Mouse (Mus musculus) liver, embryonic 11.5 days (tissue): ENCODE results near the gene Ank2. TPM values are rescaled to one million over a fixed set of nuclear protein-coding genes. Genes with fewer than 3 reads are reported as not detected.
"Not testable (repeated sequence)": the region's sequence is repeated elsewhere in the genome, so short reads cannot be mapped to it uniquely, and the experiment has no call there.

Source experiments
- ATAC-seq: fragments of 200-750 bp; cut with Nextera tagmentation; replicated peaks from 2 replicates; pipeline ENCODE4 v1.8.0; 2017; ENCODE audit warnings: moderate number of reproducible peaks, mild to moderate bottlenecking, moderate TSS enrichment, moderate library complexity; ENCODE audit not compliant: low FRiP score
- DNase-seq: peaks from one replicate; pipeline ENCODE4 v3.0.0-alpha.2; 2017; ENCODE audit warnings: low spot score
- H3K27ac ChIP-seq: fragments of 300-500 bp; sonication (generic); 2 replicates; pipeline ENCODE4 v1.5.1; 2014; ENCODE audit warnings: mild to moderate bottlenecking, low read depth, low read length, control low read depth
- H3K27me3 ChIP-seq: fragments of 300-500 bp; sonication (generic); replicated peaks from 2 replicates; pipeline ENCODE4 v1.6.1; 2014; ENCODE audit warnings: low read length, mixed read lengths; ENCODE audit not compliant: control insufficient read depth, insufficient read depth
- H3K36me3 ChIP-seq: fragments of 300-500 bp; sonication (generic); 2 replicates; pipeline ENCODE4 v1.6.1; 2014; ENCODE audit warnings: mild to moderate bottlenecking, low read length, moderate library complexity, mixed read lengths; ENCODE audit not compliant: control insufficient read depth, insufficient read depth
- H3K4me1 ChIP-seq: fragments of 300-500 bp; sonication (generic); replicated peaks from 2 replicates; pipeline ENCODE4 v1.6.1; 2014; ENCODE audit warnings: low read length, mixed read lengths; ENCODE audit not compliant: control insufficient read depth, insufficient read depth
- H3K4me2 ChIP-seq: fragments of 300-500 bp; sonication (generic); 2 replicates; pipeline ENCODE4 v1.6.1; 2014; ENCODE audit warnings: mild to moderate bottlenecking, control low read depth, moderate library complexity
- H3K4me3 ChIP-seq: fragments of 300-500 bp; sonication (generic); 2 replicates; pipeline ENCODE4 v1.5.1; 2014; ENCODE audit warnings: low read depth, low read length, control low read depth
- H3K9ac ChIP-seq: fragments of 300-500 bp; sonication (generic); 2 replicates; pipeline ENCODE4 v1.6.1; 2014; ENCODE audit warnings: low read depth, low read length, control low read depth
- H3K9me3 ChIP-seq: fragments of 300-500 bp; sonication (generic); 2 replicates; pipeline ENCODE4 v1.6.1; 2016; ENCODE audit warnings: low read length, inconsistent platforms, mixed read lengths; ENCODE audit not compliant: control insufficient read depth
- WGBS: fragments of 180-500 bp; shearing (Covaris S2); extraction: QIAGEN DNeasy Blood & Tissue Kit; methylation state at CpG from one replicate; pipeline ENCODE4 v1.1.7; 2014; 5-methylcytosine and 5-hydroxymethylcytosine counted together
- polyA plus RNA-seq: library from polyadenylated mRNA; unstranded; fragments of >200 nt; fragmentation: Nextera tagmentation; extraction: Ambion mirVana; gene quantifications from 2 replicates; pipeline ENCODE4 v1.2.1, GENCODE M21; 2014

The Ank2 gene
- polyA plus RNA-seq, 1 experiment from 2014 or later = 17.3 TPM

GRCm38 (mm10) chr3:127416950-127417349 lies 82.2 kb downstream of the Ank2 start:
- ATAC-seq = no peak
- H3K4me1 ChIP-seq = no peaks in the 10 kb centered on the region
- H3K9ac ChIP-seq = no peak overlapping the region
- DNase-seq = no peak
- H3K4me2 ChIP-seq = no peak overlapping the region
- no peak overlapping the region for H3K4me3 ChIP-seq
- WGBS = 75% methylated on average over 4 of the region's 4 CpGs
- no peaks in the 10 kb centered on the region for H3K27me3 ChIP-seq
- no peaks in the 10 kb centered on the region for H3K36me3 ChIP-seq
- no peaks in the 10 kb centered on the region for H3K9me3 ChIP-seq
- H3K27ac ChIP-seq = no peak overlapping the region

GRCm38 (mm10) chr3:127414438-127414837 lies 84.7 kb downstream of the Ank2 start:
- DNase-seq (no peak), ATAC-seq (no peak)
- WGBS = 30% methylated on average over 1 of the region's 1 CpGs
- H3K4me2 ChIP-seq = no peak overlapping the region
- no peaks in the 10 kb centered on the region for H3K9me3 ChIP-seq
- no peaks in the 10 kb centered on the region for H3K36me3 ChIP-seq
- no peak overlapping the region for H3K4me3 ChIP-seq
- H3K9ac ChIP-seq = no peak overlapping the region
- no peaks in the 10 kb centered on the region for H3K27me3 ChIP-seq
- no peak overlapping the region for H3K27ac ChIP-seq
- no peaks in the 10 kb centered on the region for H3K4me1 ChIP-seq

DNA sequence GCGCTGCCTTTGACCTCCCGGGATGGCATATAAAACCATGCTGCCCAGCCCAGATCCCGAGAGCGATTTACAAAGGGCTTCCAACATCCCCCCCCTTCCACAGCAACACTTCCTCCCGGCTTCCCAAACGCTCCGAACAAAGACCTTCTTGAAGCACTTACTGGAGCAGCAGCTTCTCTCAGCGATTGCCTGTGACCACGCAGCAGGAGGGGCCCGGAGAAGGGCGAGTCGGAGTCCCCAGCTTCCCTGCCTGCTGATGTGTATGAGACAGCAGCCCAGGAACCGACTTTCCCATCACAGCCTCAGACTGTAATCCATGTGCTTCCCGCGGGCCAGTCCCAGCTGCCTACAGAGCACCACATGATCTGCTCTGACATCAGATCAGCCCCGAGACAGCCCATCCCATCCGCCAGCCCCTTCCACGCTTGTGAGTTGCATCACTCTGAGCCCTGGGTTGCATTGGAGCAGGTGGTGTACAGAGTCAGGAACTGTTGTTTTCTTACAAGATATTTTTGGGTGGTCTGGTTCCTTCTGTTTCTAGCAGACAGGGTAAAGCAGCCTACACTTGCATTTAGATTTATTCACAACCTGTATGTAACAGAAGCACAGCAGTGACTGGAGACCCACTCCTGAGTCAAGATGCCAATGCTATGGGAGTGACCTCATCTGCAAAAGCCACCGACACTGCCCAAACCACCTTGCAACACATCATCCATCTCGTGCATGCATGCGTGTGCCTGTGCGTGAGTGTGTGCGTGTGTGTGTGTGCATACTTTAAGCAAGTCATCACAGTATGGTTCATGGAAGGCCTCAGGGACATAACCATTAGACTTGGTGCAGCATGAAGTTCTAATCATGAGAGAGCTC lies 90.2 kb downstream of the Ank2 start:
- no peak overlapping the region for H3K27ac ChIP-seq
- DNase-seq = peak; percentile 69
- 18% methylated on average over 23 of the region's 23 CpGs for WGBS

DNA sequence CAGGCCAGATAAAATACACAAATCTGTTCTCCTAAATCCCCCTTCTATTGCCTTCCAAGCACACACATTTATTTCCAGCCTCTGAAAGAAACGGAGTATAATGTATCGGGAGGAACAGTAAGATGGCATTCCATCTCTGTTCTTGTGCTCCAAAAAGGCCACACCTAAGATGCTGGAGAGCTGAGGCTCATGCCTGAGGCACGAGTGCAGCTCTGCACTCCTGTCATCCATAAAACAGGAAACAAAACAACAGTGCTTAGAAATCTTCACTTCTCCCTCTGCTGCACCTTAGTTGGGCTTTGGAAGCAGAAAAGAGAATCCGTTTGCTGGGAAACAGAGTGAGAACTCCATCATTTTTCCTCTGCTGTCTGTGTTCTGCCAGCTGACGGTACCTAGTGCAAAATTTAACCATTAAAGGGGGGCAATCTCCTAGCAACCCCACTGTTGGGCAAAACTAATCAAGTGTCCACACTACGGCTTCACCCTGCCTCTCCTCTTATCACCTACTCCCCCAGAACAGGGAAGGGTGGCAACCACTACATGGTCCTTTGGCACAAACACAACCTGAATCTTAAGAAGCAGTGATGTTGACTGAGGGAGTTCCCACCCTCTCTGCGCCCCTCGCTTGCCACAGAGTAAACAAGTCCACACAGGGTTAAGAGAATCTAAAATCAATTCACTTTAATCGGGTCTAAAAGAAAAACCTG lies 91.1 kb downstream of the Ank2 start:
- peak overlapping the region; percentile 71 for H3K4me2 ChIP-seq
- no peaks in the 10 kb centered on the region; the same call in 1 of the 2 replicates for H3K4me1 ChIP-seq
- WGBS = 21% methylated on average over 9 of the region's 9 CpGs
- DNase-seq (peak; percentile 33), ATAC-seq (no peak)
- peak overlapping the region; percentile 21 for H3K9ac ChIP-seq
- H3K27me3 ChIP-seq = no peaks in the 10 kb centered on the region
- H3K36me3 ChIP-seq = no peaks in the 10 kb centered on the region
- H3K4me3 ChIP-seq = peak overlapping the region; percentile 43
- no peaks in the 10 kb centered on the region for H3K9me3 ChIP-seq
- no peak overlapping the region for H3K27ac ChIP-seq

More for the DNA sequence above, 90.2 kb downstream of the Ank2 start:
- H3K36me3 ChIP-seq = no peaks in the 10 kb centered on the region
- H3K9ac ChIP-seq = peak overlapping the region; percentile 21
- no peaks in the 10 kb centered on the region for H3K27me3 ChIP-seq
- no peaks in the 10 kb centered on the region for H3K9me3 ChIP-seq
- peak; percentile 81 for ATAC-seq
- no peaks in the 10 kb centered on the region; the same call in 1 of the 2 replicates for H3K4me1 ChIP-seq
- H3K4me3 ChIP-seq = peak overlapping the region; percentile 43
- H3K4me2 ChIP-seq = peak overlapping the region; percentile 71

DNA sequence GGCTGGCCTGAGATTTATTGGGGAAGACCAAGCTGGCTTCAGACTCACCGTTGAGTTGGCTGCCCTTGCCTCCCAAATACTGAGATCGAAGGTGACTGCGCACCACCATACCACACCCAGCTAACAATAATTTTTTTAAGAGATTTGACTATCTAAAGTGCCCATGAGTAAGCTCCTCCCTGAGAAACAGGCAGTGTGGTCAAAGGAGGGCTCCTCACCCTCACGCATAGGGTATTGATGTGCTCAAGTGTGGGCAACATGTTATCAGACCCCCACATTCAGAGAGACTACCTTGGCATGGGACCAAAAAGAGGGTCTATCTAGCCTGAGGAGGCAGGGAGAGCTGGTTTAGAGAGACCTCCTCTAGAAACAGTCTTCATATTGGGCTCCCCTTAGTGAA lies 92.3 kb downstream of the Ank2 start:
- 83% methylated on average over 4 of the region's 4 CpGs for WGBS
- peak; percentile 50; the same call in 1 of the 2 replicates for ATAC-seq
- DNase-seq = no peak
- Histone ChIP-seq H3K9me3 (no peaks in the 10 kb centered on the region), H3K4me3 (no peak overlapping the region), H3K27me3 (no peaks in the 10 kb centered on the region), H3K27ac (no peak overlapping the region), H3K4me1 (no peaks in the 10 kb centered on the region; the same call in 1 of the 2 replicates), H3K36me3 (no peaks in the 10 kb centered on the region), H3K9ac (no peak overlapping the region), H3K4me2 (no peak overlapping the region)

GRCm38 (mm10) chr3:127404371-127404770 lies 94.8 kb downstream of the Ank2 start:
- Histone ChIP-seq H3K9me3 (no peaks in the 10 kb centered on the region), H3K4me2 (no peak overlapping the region), H3K4me1 (no peaks in the 10 kb centered on the region; the same call in 1 of the 2 replicates), H3K27ac (no peak overlapping the region), H3K27me3 (no peaks in the 10 kb centered on the region), H3K4me3 (no peak overlapping the region), H3K9ac (no peak overlapping the region), H3K36me3 (no peaks in the 10 kb centered on the region)
- DNase-seq (no peak), ATAC-seq (no peak)
- 60% methylated on average over 3 of the region's 3 CpGs for WGBS

- DNase-seq (no peak), ATAC-seq (no peak)
- no peak overlapping the region for H3K9ac ChIP-seq
- H3K4me2 ChIP-seq = no peak overlapping the region
- WGBS = 88% methylated on average over 5 of the region's 5 CpGs
- no peaks in the 10 kb centered on the region for H3K36me3 ChIP-seq
- no peaks in the 10 kb centered on the region for H3K27me3 ChIP-seq
- no peaks in the 10 kb centered on the region for H3K9me3 ChIP-seq
- H3K4me1 ChIP-seq = no peaks in the 10 kb centered on the region
- H3K27ac ChIP-seq = no peak overlapping the region
- no peak overlapping the region for H3K4me3 ChIP-seq
Observed at GRCm38 (mm10) chr3:127400976-127401375, 98.2 kb downstream of the Ank2 start.

DNA sequence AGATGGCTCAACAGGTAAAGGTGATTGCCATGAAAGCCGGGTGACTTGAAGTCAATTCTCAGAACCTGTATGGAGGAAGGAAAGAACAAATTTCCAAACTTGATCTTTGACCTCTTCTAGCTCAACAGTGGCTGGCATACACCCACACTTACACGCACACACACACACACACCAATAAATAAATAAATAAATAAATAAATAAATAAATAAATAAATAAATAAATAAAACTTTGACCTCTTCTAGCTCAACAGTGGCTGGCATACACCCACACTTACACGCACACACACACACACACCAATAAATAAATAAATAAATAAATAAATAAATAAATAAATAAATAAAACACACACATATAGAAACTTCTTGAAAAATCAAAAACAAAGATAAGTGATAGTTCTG lies 98.7 kb downstream of the Ank2 start:
- H3K4me3 ChIP-seq, H3K36me3 ChIP-seq: not testable (repeated sequence)

More for the DNA sequence above, 98.7 kb downstream of the Ank2 start:
- not testable (repeated sequence) for H3K9ac ChIP-seq, H3K27ac ChIP-seq, DNase-seq, H3K9me3 ChIP-seq, H3K4me2 ChIP-seq, H3K27me3 ChIP-seq, H3K4me1 ChIP-seq
- 0 out of 2 replicates have a peak, but pooled peaks have one; percentile 10 for ATAC-seq
- WGBS = 90% methylated on average over 3 of the region's 3 CpGs
